Mouse (Mus musculus) CH12F3 (cell line): ENCODE results near the gene Hecw2.

ENCODE experiments used
- in situ Hi-C: fragments of 300-500 bp; cut with MboI; formaldehyde crosslinking; loops from 2 replicates; pipeline ENCODE4 v1.14.3; 2020; ENCODE audit warnings: low sequenced_read_pairs

The Hecw2 gene

DNA sequence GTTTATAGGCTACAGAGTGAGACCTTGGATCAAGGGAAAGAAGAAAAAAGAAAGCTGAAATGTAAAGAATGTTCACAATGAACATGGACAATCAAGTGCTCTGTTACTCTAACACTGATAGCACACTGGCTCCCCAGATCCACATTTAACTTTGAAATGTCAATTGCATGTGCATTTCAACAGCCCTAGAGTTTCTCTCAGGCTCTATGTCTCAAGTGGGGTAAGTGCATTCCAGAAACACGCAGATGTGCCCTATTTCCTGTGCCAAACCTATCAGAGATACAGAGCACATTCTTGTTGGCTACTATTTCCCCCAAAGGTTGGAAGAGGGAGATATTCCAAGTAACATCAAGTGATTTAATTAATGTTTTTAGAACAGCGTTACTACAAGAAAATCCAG lies 192.9 kb downstream of the Hecw2 start:
- in situ Hi-C loops: no loop called here

DNA sequence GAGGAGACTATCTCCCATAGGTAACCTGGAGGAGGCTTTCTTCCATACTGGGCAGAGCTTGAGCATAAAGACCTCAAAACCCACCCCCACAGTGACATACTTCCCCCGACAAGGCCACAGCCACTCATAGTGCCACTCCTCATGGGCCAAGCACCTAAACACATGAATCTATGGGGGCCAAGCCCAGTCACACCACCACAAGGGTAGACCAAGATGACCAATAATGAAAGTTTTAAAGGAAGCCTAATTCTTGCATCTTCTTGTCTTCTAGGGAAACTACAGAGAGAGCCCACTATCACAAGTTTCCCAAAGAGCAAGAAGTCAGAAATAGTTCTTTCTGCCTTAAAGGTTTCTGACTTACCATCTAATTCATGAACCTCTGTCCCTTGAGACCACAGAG lies 197.7 kb downstream of the Hecw2 start:
- in situ Hi-C loops: no loop called here

DNA sequence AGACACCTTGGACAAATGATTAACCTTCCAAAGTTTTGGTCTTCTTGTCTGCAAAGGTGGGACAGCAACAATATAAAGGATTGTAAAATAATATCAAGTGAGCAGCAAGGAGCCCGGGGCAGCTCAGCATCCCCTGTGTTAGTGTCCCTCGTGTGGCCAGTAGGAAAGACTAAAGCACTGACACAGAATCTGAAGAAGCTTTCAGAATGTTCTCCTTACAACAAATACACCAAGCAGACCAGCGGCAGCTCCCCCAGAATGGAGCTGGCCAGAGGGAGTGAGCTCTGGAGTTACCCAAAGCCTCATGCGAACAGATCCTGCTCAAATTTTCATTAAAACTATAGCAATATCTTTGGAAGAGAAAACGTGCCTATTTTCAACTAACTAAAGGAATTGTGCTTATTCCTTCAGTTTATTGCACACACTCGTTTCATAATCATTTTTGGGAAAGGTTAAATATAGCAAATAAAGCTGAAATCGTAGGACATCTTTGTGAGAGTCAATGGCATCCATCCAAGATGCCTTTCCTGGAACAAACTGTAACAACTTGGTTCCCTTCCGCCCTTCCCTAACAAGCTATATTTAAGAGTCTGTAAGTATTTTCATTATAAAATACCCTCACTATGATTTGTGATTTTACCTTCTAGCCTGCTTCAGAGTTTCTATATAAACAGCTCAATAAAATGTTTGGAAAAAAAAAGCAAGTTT lies 208.6 kb downstream of the Hecw2 start:
- in situ Hi-C loops: no loop called here

DNA sequence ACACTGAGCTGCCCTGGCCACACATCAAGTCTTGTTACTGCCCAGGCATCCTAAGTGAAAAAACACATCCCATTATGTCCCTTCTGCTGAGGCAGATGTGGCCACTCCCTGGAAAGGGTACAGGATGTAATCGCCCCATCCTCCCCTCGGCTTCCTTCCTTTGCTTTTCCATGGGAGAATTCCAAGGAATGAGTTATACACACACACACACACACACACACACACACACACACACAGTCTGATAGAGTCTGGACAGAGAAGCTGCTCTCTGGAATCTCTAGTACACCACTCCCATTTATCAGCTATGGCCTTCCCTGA lies 216.5 kb downstream of the Hecw2 start:
- in situ Hi-C loops: no loop called here

DNA sequence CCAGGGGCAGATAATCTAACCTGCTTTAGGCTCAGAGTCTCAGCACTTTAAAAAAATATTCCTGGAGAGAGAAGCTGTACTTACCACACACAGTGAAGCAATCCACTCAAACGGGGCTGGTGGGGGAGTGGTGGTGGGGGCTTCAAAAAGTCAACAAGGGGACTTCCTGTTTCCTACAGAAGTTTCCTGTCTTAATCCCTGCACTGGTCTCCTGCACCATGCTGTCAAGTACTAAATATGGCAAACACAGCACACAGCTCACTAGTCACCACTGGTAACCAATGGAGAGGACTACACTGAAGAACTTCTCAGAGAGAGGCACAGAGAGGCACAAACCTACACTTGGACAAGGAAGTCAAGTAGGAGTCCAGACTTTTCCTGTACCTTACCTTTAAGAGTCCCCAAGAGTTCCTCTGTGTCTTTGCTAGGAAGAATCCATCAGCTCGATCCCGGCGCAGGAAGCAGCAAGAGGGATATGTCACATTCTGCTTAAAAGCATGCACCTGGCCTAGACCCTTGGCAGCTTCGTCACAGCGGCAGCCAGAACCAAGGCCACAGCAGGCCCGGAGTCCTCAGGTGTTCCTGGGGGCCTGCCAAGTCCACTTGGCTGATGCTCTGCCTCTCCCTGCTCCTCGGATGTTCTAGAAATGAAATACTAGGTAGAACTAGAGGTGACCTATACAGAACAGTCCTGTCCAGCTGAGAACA lies 217.0 kb downstream of the Hecw2 start:
- in situ Hi-C loops: no loop called here

DNA sequence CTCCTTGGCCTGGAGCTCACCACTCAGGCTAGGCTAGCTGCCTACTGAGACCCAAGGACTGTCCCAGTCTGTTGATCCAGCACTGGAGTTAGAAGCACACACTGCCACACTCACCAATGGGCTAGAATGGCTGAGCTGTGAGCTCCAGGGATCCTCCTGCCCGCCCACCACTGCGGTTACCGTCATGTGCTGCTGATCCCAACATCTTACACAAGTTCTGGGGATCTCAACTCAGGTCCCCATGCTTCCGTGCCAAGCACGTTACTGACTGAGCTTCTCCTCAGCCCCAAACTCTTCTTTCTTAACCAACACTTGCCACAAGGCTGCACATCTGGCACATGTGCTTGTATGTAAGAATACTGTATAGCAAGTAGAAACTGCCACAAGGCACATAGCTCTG lies 218.2 kb downstream of the Hecw2 start:
- in situ Hi-C loops: no loop called here

GRCm38 (mm10) chr1:53976100-53976499 lies 218.9 kb downstream of the Hecw2 start:
- in situ Hi-C loops: no loop called here

DNA sequence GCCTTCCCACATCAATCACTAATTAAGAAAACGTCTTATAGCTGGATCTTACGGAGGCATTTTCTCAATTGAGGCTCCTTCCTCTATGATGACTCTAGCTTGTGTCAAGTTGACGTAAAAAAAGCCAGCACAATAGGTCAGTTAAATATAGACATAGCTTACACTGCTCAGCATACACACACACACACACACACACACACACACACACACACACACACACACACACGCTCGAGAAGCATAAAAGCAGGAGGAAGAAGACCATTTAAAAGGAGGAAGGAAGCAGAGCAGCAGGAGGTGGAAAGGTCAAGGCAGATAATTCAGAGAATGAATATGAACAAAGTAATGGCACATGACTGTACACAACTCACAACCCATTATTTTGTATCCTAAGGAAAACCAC lies 220.0 kb downstream of the Hecw2 start:
- in situ Hi-C loops: no loop called here

DNA sequence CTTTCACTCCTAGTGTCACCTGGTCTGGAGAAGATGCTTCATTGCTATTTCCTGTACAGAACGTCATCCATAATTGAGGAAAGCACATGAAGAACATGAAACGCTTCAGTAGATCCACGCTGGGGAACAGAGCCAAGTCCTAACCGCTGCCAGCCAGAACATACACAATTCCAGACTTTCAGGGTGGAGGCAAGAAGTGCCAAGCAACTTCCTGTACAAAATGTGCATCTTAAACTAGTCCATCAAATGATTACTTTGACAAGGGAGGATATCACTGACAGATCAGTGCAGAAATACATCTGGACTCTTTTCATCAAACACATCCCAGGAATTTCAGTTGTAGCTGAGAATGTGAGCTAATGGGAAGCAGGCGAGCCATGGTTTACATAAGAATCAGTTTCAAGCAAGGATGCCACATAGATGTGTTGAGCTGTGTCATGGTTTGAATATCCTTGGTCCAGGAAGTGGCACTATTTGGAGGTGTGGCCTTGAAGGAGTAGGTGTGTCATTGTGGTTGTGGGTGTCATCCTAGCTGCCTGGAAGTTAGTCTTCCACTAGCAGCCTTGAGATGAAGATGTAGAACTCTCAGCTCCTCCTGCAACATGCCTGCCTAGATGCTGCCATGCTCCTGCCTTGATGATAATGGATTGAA lies 224.5 kb downstream of the Hecw2 start:
- in situ Hi-C loops: no loop called here

DNA sequence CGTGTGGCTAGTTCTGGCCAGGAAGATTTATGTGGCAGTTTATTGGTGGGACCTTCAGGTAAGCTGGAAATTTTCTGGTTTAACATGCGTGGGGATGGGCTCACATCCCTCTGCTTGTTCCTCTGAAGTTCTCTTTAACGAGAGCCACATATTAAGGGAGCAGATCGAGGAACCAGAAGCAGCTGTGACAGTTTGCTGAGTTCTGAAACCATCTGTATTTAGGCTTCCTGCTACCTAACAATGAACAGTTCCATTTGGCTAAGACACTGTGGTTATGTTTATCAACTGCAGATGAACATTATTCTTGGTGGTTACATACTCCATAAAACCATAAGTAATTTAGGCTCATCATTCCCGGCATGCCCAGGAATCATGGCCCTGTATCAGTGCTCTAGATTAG lies 242.6 kb downstream of the Hecw2 start:
- in situ Hi-C loops: no loop called here

- in situ Hi-C loops: no loop called here
Measured at GRCm38 (mm10) chr1:53945815-53946214, 249.2 kb downstream of the Hecw2 start.

DNA sequence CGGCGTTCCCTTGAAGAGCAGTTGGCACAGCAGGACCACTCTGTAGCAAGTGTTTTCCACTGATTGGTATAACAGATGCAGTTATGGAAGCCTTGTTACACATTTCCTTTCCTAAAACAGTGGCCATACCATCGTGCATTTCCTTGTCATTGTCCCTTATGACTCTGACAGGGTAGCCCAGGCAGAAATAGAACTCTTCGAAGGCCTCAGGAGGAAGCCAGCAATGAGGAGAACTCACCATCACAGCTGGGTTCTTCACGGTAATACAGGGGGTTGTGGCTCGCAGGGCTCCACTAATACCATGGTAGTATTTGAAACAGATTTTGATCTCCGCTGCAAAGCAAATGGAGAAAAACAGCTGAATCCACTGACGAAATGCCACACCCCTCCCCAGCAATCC lies 252.5 kb downstream of the Hecw2 start:
- in situ Hi-C loops: no loop called here

- in situ Hi-C loops: no loop called here
Measured at GRCm38 (mm10) chr1:53941528-53941927, 253.4 kb downstream of the Hecw2 start.

DNA sequence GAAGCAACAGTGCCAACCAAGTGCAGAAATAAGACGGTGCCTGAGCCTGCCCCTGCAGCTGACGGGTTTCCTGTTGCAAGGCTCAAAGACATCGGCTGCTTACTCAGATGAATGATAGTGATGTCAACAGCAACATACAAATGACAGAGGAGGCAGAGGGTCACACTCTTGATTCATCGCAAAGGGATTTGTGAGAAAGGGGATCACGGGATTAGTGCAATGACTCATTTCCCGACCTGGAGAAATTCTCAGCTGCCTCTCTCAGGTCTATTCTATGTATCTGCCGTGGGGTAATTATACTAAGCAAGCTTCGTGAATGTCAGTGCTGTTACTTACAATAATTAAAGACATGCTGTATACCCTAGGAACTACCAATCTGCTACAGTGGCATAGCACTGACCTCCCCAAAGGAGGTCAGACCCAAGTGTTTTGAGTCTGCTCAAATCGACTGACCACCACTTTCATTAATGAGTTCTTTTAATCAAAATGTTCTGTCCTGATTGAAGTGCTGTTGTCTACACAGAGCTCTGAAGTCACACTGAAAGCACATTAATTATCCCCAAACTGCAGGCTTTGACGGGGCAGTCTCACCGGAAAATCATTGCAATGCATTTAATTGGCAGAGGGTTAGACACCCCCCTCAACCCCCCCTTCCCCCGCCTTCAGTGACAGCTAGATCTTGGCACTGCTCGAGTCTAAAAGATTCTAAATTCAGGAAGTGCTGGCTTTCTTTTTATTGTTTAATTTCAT lies 254.5 kb downstream of the Hecw2 start:
- in situ Hi-C loops: no loop called here

- in situ Hi-C loops: no loop called here
Measured at GRCm38 (mm10) chr1:53939291-53939690, 255.7 kb downstream of the Hecw2 start.

GRCm38 (mm10) chr1:53933308-53933707 lies 261.7 kb downstream of the Hecw2 start:
- in situ Hi-C loops: no loop called here

DNA sequence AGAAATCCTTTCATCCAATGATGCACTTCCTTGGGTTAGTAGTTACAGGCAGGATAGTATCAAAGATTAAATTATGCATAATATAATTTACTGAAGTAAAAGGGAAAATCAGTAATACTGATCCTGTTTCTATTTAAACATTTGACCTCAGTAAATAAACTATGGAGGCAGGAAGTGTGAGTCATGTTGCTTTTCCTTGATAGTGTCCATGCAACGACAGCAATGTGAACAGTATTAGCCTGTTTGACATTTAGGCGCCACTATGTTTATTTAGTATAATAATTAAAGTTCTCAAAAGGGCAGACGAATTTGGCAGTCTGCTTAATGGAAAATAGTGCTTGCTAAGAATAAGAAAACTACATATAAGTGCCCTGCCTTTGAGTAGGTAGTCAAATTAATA lies 263.7 kb downstream of the Hecw2 start:
- in situ Hi-C loops: no loop called here

DNA sequence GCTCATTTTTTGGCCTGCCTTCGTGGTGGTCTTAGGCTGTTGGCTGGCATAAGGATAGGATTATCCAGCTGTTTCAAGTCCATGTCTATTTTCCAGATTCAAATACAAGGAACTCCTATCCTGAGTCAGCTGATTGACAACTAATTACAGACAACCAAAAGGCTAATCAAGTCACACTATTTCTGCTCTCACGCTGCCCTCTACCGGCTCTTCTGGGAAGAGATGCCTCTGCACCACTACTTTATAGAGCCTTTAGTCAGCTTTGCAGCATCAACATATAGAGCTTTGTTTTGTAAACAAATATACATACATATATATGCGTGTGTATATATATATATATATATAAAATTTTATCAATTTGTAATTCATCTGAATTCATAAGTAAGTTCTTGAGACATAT lies 267.4 kb downstream of the Hecw2 start:
- in situ Hi-C loops: no loop called here

DNA sequence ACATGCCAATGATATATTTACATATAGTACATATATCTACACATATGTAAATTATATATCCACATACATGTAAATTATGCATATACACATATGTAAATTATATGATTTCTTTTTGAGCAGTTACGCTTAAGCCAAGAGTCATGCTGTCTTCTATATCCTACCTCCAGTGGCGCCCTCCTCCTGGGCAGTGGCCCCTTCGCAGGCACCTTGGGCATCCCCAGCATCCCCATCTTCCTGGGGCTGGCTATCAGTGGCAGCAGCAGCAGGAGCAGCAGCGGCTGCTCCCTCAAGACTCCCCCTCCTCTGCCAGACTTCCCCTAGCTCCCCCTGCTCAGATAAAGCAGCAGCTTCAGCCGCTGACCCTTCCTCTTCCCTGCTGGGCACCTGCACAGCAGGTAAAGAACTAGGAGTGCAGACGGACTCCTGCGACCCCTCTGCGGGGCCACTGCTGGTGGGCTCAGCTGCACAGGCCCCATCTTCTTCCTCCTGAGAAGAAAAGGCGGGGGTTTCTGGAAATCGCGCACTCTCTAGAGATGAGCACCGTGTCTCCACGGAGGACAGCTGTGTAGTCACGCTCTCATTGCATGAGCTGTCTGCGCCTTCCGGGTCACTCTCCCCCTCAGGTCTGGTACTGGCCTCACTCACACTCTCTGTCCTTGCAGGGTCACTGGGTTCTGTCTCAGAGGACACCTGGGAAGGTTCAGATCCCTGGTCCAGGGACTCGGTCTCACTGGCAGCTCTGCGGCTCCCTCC lies 269.6 kb downstream of the Hecw2 start:
- in situ Hi-C loops: no loop called here

GRCm38 (mm10) chr1:53911848-53912247 lies 283.1 kb downstream of the Hecw2 start:
- in situ Hi-C loops: no loop called here

DNA sequence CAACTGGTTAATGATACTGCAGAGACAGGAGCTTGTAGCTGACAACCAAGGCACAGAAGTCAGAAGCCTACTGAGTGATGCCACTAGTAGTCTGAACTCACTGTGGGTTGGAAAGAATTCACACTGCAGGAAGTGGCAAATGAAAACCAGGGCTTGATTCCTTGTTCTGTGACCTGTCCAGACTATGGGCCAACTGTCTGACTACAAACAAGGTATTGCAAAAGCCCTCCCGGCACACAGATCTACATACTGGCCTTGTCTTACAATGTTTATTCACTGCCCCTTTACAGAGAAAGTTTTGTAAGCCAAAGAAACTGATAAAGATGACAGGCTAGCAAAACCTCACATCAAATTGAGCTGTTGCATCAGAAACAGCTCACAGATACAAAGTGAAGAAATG lies 284.7 kb downstream of the Hecw2 start:
- in situ Hi-C loops: no loop called here
